Mouse (Mus musculus) c-Kit-positive CD71-negative TER-119-negative erythroid progenitor cells, embryonic 14.5 days (primary cell): ENCODE measurements around the gene Spata1.
A peak's percentile ranks its signal among the peaks of the same experiment; 100 is the strongest.
"Not testable (repeated sequence)": the region's sequence is repeated elsewhere in the genome, so short reads cannot be mapped to it uniquely, and the experiment has no call there.

Experiments
- DNase-seq: peaks from one replicate; pipeline ENCODE4 v3.0.0-alpha.2; 2013; ENCODE audit warnings: low read depth

Spata1 gene

GRCm38 (mm10) chr3:146451375-146451774, 48.2 kb downstream of the Spata1 start:
- DNase-seq: no peak

- DNase-seq: peak; percentile 87
These were observed 49.1 kb downstream of the Spata1 start for GRCm38 (mm10) chr3:146450371-146450841.

GRCm38 (mm10) chr3:146449745-146450250, 49.8 kb downstream of the Spata1 start, which contains the start of gene Ctbs:
Gene Ctbs, plus strand, starts transcription at chr3:146449795.
- DNase-seq: no peak

GRCm38 (mm10) chr3:146448969-146449368, 50.6 kb downstream of the Spata1 start:
- no peak for DNase-seq

GRCm38 (mm10) chr3:146448372-146448771, 51.2 kb downstream of the Spata1 start:
- DNase-seq: no peak

GRCm38 (mm10) chr3:146447598-146447997, 52.0 kb downstream of the Spata1 start:
- DNase-seq: no peak

- DNase-seq: no peak
These were observed 52.4 kb downstream of the Spata1 start for GRCm38 (mm10) chr3:146447156-146447555.

- DNase-seq: no peak
These were observed 54.7 kb downstream of the Spata1 start for GRCm38 (mm10) chr3:146444880-146445279.

- DNase-seq: no peak
These were observed 56.2 kb downstream of the Spata1 start for GRCm38 (mm10) chr3:146443380-146443779.

- DNase-seq: no peak
These were observed 56.6 kb downstream of the Spata1 start for GRCm38 (mm10) chr3:146442936-146443335.

- no peak for DNase-seq
These were observed 57.1 kb downstream of the Spata1 start for GRCm38 (mm10) chr3:146442484-146442883.

GRCm38 (mm10) chr3:146440422-146440821, 59.1 kb downstream of the Spata1 start:
- no peak for DNase-seq

- DNase-seq: no peak
These were observed 59.5 kb downstream of the Spata1 start for GRCm38 (mm10) chr3:146440011-146440410.

- no peak for DNase-seq
These were observed 63.4 kb downstream of the Spata1 start for GRCm38 (mm10) chr3:146436114-146436513.

GRCm38 (mm10) chr3:146435533-146435932, 64.0 kb downstream of the Spata1 start:
- no peak for DNase-seq

- no peak for DNase-seq
These were observed 64.9 kb downstream of the Spata1 start for GRCm38 (mm10) chr3:146434686-146435085.

GRCm38 (mm10) chr3:146433681-146434350, 65.7 kb downstream of the Spata1 start:
- DNase-seq: no peak

GRCm38 (mm10) chr3:146433063-146433462, 66.5 kb downstream of the Spata1 start:
- not testable (repeated sequence) for DNase-seq

- no peak for DNase-seq
These were observed 73.1 kb downstream of the Spata1 start for GRCm38 (mm10) chr3:146426489-146426888.

- DNase-seq: no peak
These were observed 73.7 kb downstream of the Spata1 start for GRCm38 (mm10) chr3:146425902-146426301.

- DNase-seq: no peak
These were observed 75.2 kb downstream of the Spata1 start for GRCm38 (mm10) chr3:146424306-146424900.

- no peak for DNase-seq
These were observed 75.8 kb downstream of the Spata1 start for GRCm38 (mm10) chr3:146423710-146424109.

- DNase-seq: no peak
These were observed 77.8 kb downstream of the Spata1 start for GRCm38 (mm10) chr3:146421787-146422186.
